Mouse (Mus musculus): ENCODE measurements around the gene Ifne. TPM values are rescaled to one million over a fixed set of nuclear protein-coding genes. Genes with fewer than 3 reads are reported as not detected.

Ifne gene
- polyA plus RNA-seq, 1 experiment from 2014 or later = not detected

DNA sequence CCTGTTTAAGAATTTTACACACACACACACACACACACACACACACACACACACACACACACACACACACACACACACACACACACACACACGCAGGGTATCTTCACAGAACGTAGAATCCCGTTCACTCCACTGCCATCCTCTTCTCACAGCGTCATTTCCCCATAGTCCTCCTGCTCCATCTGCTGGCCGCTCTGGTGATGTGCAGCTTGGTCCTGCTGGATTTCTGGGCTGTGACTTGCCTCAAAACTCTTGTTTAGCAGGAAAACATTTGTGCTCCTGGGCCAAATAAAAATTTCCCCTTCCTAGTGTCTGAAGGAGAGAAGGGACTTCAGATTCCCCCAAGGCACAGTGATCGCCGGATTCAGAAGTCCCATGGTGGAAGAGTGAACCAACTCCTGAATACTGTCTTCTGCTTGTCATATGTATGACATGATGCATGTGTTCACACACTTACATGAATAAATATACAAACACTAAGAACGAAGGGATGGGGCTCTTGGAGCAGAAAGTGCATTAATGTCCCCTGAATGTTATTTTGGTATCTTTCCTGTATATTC lies 12.6 kb downstream of the Ifne start:
- peak overlapping the region; percentile 97 for H3K4me2 ChIP-seq
- peaks cover 8% of the 10 kb centered on the region for H3K4me1 ChIP-seq
- peak overlapping the region; percentile 54 for H3K27ac ChIP-seq (replicated peaks)
- peak overlapping the region; percentile 69 for H3K4me3 ChIP-seq
- H3K27me3 ChIP-seq (replicated peaks) = peaks cover 44% of the 10 kb centered on the region
- no peak for ATAC-seq (ENCODE audit: extremely low read depth, insufficient number of reproducible peaks, low FRiP score, low TSS enrichment)
- no peaks in the 10 kb centered on the region for H3K36me3 ChIP-seq
- peak overlapping the region; percentile 82 for H3K9ac ChIP-seq
- WGBS = under 1% methylated on average over 8 of the region's 8 CpGs
- H3K9me3 ChIP-seq = no peaks in the 10 kb centered on the region

DNA sequence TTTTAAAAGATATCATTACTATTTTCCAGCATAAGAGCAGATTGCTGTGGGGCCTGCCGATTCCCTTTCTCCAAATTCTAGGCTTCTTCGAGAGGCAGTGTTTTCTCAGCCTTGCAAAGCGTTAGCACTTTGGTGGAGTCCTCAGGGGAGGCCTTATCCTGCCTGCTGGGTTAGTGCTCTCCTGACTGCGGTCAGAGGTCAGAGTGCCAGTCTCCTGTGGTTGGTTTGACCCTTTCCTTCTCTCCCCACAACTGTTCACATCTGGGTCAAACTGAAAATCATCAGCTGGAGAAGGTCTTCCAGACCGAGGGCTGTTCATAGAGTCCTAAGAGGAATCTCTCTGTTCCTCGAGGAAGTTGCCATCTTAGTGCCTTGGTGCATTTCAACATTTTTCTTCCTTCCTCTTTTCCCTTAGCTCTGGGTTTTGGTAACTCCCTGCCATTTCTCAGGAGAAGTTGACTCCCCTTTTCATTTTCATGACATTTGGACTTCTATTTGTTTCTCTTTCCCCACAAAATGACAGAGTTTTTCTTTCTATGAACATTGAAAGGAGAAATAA lies 14.9 kb downstream of the Ifne start:
- H3K9ac ChIP-seq = no peak overlapping the region
- H3K4me1 ChIP-seq = peaks cover 8% of the 10 kb centered on the region
- no peak for ATAC-seq (ENCODE audit: extremely low read depth, insufficient number of reproducible peaks, low FRiP score, low TSS enrichment)
- H3K27ac ChIP-seq (replicated peaks) = no peak overlapping the region
- no peak overlapping the region for H3K4me3 ChIP-seq
- no peak overlapping the region for H3K4me2 ChIP-seq
- no peaks in the 10 kb centered on the region for H3K36me3 ChIP-seq
- 40% methylated on average over 6 of the region's 6 CpGs for WGBS
- peaks cover 44% of the 10 kb centered on the region for H3K27me3 ChIP-seq (replicated peaks)
- H3K9me3 ChIP-seq = no peaks in the 10 kb centered on the region

DNA sequence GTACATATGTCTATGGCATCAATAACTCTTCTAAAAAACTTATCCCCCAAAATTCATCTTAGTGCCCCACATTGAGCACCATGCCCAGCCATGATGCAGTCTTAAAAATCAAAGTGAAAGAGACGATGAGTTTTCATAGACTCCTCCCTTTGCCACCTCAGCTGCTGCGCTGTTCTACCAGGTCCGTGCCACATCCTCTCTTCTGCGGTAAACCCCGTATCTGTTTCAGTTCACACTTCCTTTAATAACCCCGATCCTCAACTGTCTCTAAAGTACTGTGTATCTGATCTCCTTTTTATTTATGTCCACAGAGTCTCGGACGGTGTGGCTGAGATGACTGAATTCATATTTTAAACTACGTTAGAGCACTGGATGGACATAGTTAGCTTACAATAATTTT lies 15.4 kb downstream of the Ifne start:
- peak overlapping the region; percentile 31; the same call in 1 of the 2 replicates for H3K4me2 ChIP-seq

DNA sequence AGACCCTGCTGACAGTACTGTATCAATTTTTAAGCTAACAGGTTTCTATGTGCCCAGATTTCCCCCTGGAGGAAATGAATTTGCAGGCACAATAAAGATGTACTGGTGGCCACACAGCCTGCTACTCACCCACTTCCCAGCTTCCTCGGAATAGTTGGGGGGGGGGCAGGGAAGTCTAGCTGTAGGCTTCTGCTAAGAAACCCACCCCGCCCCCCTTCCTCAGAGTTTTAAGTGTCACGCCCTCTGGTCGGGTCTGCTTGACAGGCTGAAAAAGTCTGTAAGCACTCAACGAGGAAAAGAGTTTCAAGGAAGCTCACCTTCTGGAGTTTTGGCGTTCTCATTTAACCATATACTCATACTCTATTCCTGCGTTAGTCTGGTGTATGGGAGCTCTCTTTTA lies 16.7 kb downstream of the Ifne start:
- peaks cover 6% of the 10 kb centered on the region for H3K4me1 ChIP-seq
- H3K9ac ChIP-seq = no peak overlapping the region
- no peak overlapping the region for H3K27ac ChIP-seq (replicated peaks)
- H3K36me3 ChIP-seq = no peaks in the 10 kb centered on the region
- H3K27me3 ChIP-seq (replicated peaks) = peaks cover 44% of the 10 kb centered on the region
- H3K4me2 ChIP-seq = no peak overlapping the region
- 7% methylated on average over 7 of the region's 7 CpGs for WGBS
- H3K4me3 ChIP-seq = no peak overlapping the region
- H3K9me3 ChIP-seq = no peaks in the 10 kb centered on the region
- ATAC-seq (ENCODE audit: extremely low read depth, insufficient number of reproducible peaks, low FRiP score, low TSS enrichment) = no peak

More for the DNA sequence above, 15.4 kb downstream of the Ifne start:
- H3K27me3 ChIP-seq (replicated peaks) = peaks cover 44% of the 10 kb centered on the region
- no peaks in the 10 kb centered on the region for H3K36me3 ChIP-seq
- H3K9me3 ChIP-seq = no peaks in the 10 kb centered on the region
- H3K9ac ChIP-seq = no peak overlapping the region
- no peak overlapping the region; the same call in 1 of the 2 replicates for H3K4me3 ChIP-seq
- ATAC-seq (ENCODE audit: extremely low read depth, insufficient number of reproducible peaks, low FRiP score, low TSS enrichment) = no peak
- H3K27ac ChIP-seq (replicated peaks) = no peak overlapping the region
- 55% methylated on average over 9 of the region's 9 CpGs for WGBS
- peaks cover 8% of the 10 kb centered on the region for H3K4me1 ChIP-seq

DNA sequence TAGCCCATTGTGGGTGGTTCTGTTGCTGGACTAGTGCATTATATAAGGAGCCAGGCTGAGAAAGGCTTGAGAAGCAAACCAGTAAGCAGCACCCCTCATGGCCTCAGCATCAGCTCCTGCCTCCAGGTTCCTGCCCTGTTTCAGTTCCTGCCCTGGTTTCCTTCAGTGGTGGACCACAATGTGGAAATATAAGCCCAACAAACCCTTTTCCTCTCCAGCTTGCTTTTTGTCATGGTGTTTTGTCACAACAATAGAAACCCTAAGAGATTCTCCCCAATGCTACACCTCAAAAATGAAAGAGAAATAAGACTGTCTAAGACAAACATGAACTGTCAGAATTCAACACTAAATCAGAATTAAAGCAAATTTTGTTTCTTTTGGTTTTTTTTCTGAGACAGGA lies 20.8 kb downstream of the Ifne start:
- no peak overlapping the region for H3K27ac ChIP-seq (replicated peaks)
- no peak for ATAC-seq (ENCODE audit: extremely low read depth, insufficient number of reproducible peaks, low FRiP score, low TSS enrichment)

DNA sequence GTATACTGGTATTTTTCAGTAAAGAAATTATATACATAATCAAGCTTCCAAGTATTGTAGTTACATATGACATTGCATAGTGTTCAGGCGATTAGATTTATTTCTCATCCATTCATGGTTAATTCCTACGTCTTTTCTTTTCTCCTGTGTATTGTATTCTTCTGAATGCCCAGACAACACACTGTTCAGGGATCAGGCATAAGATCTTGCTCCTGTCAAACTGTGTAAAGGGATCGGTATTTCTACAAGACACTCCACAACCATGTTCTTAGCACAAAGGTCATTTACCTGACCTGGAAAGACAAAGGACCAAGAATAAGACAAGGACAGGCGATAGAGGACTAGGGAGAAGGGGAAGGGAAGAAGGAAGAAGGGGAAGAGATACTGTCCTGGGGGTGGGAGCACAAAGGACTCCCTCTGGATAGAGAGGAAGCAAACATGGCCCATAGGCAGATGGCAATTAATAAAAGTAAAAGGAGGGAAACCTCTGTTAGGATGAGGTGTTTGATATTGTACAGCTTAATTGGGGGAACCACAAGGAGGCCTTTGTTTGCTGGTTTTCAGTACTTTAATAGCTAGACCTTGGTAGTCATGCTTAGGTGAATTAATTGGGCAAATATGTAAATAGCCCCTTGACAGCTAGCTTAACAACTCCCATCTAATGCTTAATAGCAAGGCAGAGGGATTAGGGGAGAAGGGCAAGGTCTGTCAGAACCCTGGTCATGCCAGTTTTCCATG lies 28.8 kb downstream of the Ifne start:
- no peak overlapping the region for H3K4me2 ChIP-seq
- no peak overlapping the region for H3K4me3 ChIP-seq
- H3K27ac ChIP-seq (replicated peaks) = no peak overlapping the region
- no peak for ATAC-seq (ENCODE audit: extremely low read depth, insufficient number of reproducible peaks, low FRiP score, low TSS enrichment)
- H3K27me3 ChIP-seq (replicated peaks) = no peaks in the 10 kb centered on the region
- no peaks in the 10 kb centered on the region for H3K36me3 ChIP-seq
- 59% methylated on average over 4 of the region's 4 CpGs for WGBS
- no peaks in the 10 kb centered on the region for H3K4me1 ChIP-seq
- H3K9me3 ChIP-seq = no peaks in the 10 kb centered on the region
- no peak overlapping the region for H3K9ac ChIP-seq

More for the DNA sequence above, 20.8 kb downstream of the Ifne start:
- no peak overlapping the region for H3K4me3 ChIP-seq
- H3K4me2 ChIP-seq = no peak overlapping the region
- no peaks in the 10 kb centered on the region for H3K4me1 ChIP-seq
- no peaks in the 10 kb centered on the region for H3K9me3 ChIP-seq
- no peaks in the 10 kb centered on the region for H3K36me3 ChIP-seq
- peaks cover 19% of the 10 kb centered on the region for H3K27me3 ChIP-seq (replicated peaks)
- no peak overlapping the region for H3K9ac ChIP-seq

DNA sequence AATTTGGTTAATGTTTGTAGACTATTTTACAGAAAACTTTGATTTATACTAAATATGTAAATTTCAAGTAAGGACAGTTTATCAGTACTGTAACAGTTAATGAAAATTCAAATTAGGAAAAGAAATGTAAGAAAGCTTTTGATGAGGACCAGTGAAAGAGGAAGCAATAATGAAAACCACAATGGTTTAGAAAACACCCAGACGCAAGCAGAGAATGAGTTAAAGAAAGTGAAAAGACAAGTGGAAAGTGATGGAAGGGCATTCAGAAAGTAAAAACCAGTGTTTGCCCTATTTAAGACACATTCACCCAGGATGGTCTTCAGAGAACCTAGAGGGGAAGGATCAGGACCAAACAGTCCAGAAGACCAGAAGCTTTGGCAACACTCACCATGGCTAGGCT lies 30.3 kb downstream of the Ifne start, which contains the start of gene Ifna1:
TSS of gene Ifna1 (plus strand) at position 390 of the 400 bp plus-strand sequence.
- Histone ChIP-seq H3K27ac (replicated peaks) (no peak within 1 kb of the TSS), H3K9ac (no peak within 1 kb of the TSS), H3K27me3 (replicated peaks) (no peaks in the 10 kb centered on the region), H3K4me1 (no peaks in the 10 kb centered on the region), H3K4me2 (no peak within 1 kb of the TSS), H3K4me3 (no peak within 1 kb of the TSS), H3K9me3 (no peaks in the 10 kb centered on the region), H3K36me3 (no peaks in the 10 kb centered on the region)
- ATAC-seq (ENCODE audit: extremely low read depth, insufficient number of reproducible peaks, low FRiP score, low TSS enrichment) = no peak
- whole genome bisulfite sequencing = 82% methylated on average over 1 of the region's 1 CpGs

DNA sequence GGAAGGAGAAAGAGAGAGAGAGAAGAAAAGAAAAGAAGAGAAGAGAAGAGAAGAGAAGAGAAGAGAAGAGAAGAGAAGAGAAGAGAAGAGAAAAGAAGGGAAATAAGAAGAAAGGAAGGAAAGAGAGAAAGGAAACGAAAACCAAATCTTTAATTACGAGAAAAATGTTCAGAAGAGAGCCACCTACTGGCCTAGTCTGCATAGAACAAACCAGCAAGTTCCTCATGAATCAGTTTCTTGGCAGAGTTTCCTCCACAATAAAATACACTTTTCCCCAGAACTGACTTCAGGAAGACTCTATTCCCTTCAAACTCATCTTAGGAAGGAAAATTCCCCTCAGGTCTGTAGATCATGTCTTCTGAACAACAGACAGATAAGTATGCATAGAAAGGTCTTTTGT lies 34.7 kb downstream of the Ifne start:
- Histone ChIP-seq H3K4me3 (no peak overlapping the region), H3K9ac (no peak overlapping the region), H3K36me3 (no peaks in the 10 kb centered on the region), H3K4me1 (no peaks in the 10 kb centered on the region), H3K27ac (replicated peaks) (no peak overlapping the region), H3K4me2 (no peak overlapping the region), H3K9me3 (no peaks in the 10 kb centered on the region), H3K27me3 (replicated peaks) (peaks cover 4% of the 10 kb centered on the region; the same call in 1 of the 2 replicates)
- WGBS = 31% methylated on average over 2 of the region's 2 CpGs
- no peak for ATAC-seq (ENCODE audit: extremely low read depth, insufficient number of reproducible peaks, low FRiP score, low TSS enrichment)

DNA sequence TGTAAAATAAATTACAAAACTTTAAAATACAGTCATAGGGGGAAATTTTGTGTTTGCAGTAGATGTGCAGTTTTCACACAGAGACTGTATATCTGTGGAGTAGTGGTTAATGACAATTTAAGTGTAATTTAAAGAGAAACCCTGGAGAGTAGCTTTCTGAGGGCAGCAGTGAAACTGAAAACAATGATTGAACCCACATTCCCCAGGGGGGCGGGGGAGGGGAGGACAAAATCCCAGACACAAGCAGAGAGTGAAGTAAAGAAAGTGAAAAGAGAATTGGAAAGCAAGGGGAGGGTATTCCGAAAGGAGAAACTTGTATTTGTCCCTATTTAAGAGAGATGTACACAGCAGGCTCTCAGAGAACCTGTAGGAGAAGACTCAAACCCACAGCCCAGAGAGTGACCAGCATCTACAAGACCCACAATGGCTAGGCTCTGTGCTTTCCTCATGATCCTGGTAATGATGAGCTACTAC lies 38.5 kb downstream of the Ifne start, which contains the start of gene Ifna4:
TSS of gene Ifna4 (plus strand) at position 424 of the 474 bp plus-strand sequence.
- Histone ChIP-seq H3K4me2 (no peak within 1 kb of the TSS), H3K27ac (replicated peaks) (no peak within 1 kb of the TSS), H3K27me3 (replicated peaks) (peaks cover 7% of the 10 kb centered on the region; the same call in 1 of the 2 replicates), H3K9ac (no peak within 1 kb of the TSS), H3K4me3 (no peak within 1 kb of the TSS), H3K4me1 (no peaks in the 10 kb centered on the region), H3K36me3 (no peaks in the 10 kb centered on the region), H3K9me3 (no peaks in the 10 kb centered on the region)
- ATAC-seq (ENCODE audit: extremely low read depth, insufficient number of reproducible peaks, low FRiP score, low TSS enrichment) = no peak
- WGBS = 65% methylated on average over 2 of the region's 2 CpGs

DNA sequence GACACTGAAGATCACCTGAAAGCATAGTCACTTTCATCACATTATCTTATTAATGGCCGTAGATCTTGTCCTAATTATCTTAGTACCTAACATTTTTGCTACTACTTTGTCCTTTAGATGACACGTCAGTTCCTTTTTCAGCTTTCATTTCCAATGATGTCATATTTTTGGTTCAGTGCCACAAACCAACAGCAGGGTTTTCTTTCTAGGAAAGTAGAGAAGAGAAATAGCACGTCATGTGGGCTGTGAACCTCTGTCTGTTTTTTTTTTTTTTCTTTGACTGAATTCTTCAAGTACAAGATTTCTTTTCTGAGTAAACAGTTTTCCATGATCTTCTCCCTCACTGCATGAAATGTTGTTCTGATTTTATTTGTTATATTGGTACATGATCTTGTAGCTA lies 39.9 kb downstream of the Ifne start:
- H3K36me3 ChIP-seq = no peaks in the 10 kb centered on the region
- peaks cover 7% of the 10 kb centered on the region; the same call in 1 of the 2 replicates for H3K27me3 ChIP-seq (replicated peaks)
- WGBS = 57% methylated on average over 3 of the region's 3 CpGs
- no peaks in the 10 kb centered on the region for H3K9me3 ChIP-seq
- H3K9ac ChIP-seq = no peak overlapping the region
- ATAC-seq (ENCODE audit: extremely low read depth, insufficient number of reproducible peaks, low FRiP score, low TSS enrichment) = no peak
- H3K4me1 ChIP-seq = no peaks in the 10 kb centered on the region
- no peak overlapping the region for H3K4me3 ChIP-seq
- H3K4me2 ChIP-seq = no peak overlapping the region
- H3K27ac ChIP-seq (replicated peaks) = no peak overlapping the region

DNA sequence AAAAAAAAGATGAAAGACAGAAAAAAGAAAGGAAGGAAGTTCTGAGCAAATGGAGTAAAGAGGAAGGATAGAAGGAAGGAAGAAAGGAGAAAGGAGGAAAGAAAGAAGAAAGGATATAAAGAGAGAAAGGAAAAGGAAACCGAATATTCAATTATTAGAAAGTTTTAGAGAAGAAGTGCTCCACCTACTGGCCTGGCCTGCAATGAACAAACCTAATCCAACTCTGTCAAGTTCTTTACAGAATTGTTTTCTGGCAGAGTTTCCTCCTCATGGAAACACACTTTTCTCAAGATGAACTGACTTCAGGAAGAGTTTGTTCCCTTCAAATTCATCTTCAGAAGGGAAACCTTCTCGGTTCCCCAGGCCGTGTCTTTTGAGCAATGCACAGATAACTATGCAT lies 41.2 kb downstream of the Ifne start:
- WGBS = 31% methylated on average over 3 of the region's 3 CpGs
- Histone ChIP-seq H3K9me3 (no peaks in the 10 kb centered on the region), H3K27me3 (replicated peaks) (peaks cover 9% of the 10 kb centered on the region; the same call in 1 of the 2 replicates)

More for the DNA sequence above, 41.2 kb downstream of the Ifne start:
- no peak overlapping the region for H3K4me3 ChIP-seq
- no peaks in the 10 kb centered on the region for H3K4me1 ChIP-seq
- no peak for ATAC-seq (ENCODE audit: extremely low read depth, insufficient number of reproducible peaks, low FRiP score, low TSS enrichment)
- no peak overlapping the region for H3K27ac ChIP-seq (replicated peaks)
- no peaks in the 10 kb centered on the region for H3K36me3 ChIP-seq
- H3K9ac ChIP-seq = no peak overlapping the region
- H3K4me2 ChIP-seq = no peak overlapping the region

Measured in heart, embryonic 13.5 days (tissue).